Mouse (Mus musculus): ENCODE measurements around the gene Immp2l.
"Not testable (repeated sequence)": the region's sequence is repeated elsewhere in the genome, so short reads cannot be mapped to it uniquely, and the experiment has no call there.

The Immp2l gene

DNA sequence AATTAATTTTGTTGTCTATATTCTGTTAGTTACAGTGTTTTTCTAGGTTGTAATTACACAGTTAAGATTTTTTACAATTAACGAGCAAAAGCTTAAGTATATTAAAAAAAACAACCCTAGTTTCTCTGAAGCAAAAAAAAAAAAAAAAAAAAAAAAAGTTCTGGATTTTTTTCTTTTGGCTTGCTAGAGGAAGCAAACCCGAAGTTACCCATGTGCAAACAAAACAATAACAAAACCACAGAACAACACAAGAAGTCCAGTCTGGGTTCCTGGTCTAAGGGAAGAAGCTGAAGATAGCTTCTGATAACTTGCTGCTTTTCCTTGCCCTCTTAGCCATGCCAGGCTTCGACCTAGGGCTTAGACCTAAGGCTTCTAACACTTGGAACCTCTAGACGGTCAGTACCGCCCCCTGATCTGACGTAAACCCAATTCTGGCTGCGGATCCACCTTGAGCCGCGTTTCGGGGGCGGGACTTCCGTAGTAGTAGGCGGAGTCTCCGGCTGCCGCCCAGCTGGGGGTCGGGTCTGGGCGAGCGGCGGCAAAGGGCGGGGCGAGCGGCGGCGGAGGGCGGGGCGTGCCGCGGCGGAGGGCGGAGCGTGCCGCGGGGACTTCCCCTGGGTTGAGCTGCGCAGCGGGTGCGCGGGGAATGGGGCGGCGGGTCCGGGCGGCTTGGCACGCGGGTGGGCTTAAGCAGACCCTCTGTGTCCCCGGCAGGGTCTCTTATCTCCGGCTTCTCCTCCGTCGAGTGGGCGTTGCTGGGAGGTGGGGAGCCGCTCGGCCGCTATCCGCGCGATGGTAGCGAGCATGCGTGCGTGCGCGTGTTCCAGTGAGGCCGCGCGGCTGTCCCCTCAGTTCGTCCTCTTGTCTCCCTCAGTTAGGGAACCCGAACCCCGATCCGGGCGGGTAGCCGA, at the start of gene Immp2l:
TSS of gene Immp2l (plus strand) at position 580 of the 911 bp plus-strand sequence.
- DNase-seq: peak; percentile 96

DNA sequence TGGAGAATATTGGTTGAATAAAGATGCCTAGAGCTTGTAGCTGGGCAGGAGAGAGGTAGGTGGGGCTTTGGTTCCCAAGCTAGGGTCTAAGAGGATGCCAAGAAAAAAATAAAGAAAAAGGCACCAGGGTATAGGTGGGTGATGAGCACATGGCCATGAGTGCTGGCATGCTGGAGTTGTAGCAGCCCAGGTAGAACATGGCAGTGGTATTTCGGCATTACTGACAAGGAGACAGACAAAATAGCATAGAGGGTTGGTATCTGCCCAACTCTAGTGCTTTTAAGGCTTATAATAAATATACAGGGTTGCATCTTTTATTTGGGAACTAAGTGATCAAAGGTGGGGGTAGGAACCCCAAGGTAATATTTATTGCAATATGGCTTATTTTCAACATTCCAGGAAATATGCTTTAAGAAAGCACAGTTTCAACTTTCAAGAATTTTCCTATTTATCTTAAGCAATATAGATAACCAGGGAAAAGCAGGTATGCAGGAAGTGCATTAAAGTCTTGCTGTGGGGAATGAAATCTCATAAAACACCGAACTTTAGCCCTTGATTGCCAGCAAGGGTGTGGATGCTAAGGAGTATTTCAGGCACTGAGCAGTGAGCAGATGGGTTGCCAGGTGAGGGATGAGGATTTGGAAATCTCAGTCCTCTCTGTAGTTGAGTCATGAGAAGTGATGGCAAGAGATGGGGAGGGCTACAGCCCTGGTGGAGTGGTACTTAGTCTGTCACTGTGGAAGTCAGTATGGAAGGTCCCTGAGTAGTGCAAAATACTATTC, 45.0 kb upstream of the Immp2l start:
- no peak for DNase-seq

DNA sequence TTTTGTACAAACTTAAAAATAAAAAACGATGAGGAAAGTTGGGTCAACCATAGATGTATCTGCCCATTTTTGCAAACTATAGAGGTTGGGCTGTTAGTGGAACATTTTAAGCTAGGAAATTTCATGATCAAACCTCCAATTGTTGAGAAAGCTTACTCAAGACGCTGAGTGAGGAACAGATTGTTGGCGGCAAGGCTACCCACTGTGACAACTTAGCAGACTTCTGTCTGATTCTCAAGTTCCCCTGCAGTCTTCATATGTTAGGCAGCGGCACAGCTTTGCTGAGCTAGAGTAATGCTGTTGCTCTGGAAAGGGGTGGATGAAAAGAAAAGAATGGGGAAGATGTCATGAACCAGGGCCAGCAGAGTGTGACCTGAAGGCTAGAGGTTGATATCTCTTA, 44.2 kb upstream of the Immp2l start:
- DNase-seq: no peak

DNA sequence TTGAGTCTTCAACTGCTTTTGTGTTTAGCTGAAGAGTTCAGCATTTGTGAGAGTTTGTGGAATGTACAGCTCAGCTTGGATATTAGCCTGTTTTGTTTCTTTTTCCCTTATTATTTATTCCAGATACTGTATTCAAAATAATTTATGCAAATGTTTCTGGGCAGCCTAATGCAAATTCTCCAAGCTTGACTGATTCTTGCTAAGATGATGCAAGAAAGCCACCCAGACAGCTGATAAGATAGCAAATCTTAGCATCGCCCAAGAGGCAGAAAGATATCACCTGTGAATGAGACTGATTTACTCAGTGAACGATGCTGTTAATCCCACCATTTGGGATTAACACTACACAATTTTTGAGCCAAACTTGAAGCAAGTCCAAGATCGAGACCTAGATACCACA, 43.7 kb upstream of the Immp2l start:
- DNase-seq: no peak

DNA sequence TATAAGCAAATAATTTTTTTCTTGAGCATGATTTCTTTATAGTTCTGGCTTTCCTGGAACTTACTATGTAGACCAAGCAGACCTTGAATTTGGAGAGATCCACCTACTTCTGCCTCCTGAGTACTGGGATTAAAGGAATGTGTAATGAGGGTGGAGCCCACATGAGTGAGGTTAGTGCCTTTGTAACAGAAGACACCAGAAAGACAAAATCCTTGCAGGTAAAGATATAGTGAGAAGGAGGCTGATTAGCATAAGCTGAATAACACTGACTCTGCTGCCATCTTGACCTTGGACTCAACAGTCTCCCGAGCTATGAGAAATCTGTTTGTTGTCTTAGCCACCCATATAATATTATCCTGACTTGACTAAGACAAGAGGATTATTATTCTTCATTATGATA, 40.9 kb upstream of the Immp2l start:
- DNase-seq: no peak

DNA sequence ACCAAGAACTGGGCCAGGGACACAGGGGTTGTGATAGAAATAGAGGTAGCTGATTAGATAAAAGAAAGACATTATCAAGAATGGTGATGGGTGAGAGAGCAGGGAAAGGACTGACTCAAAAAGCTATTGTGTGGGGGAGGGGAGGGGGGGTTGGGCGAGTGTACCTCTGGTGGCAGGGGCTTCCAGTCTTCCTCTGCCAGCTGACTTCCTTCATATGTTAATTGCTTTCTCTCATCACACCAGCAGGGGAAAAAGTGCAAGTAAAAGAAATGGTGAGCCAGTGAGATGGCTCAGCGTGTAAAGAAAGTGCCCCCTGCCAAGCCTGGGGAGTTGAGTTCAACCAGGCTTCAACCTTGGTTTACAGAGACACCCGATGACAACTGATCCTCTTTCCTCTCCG, 39.2 kb upstream of the Immp2l start:
- no peak for DNase-seq

DNA sequence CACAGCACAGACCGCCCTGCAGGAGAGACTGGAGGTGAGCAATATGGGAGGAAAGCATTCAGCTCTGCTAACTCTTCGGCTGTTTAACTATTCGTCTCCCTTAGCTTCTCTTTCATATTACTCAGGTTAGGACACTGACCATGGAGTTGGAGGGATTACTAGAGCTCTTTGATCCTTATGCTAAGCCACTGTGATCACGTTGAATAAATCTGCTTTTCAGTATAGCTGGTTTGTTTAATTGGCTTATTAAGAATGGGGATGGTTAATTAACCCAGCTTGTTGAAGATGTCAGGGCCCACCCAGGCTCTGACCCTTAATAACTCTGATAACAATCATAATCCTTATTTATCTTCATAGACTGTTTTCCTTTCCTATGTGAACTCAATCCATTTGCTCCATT, 38.1 kb upstream of the Immp2l start:
- no peak for DNase-seq

DNA sequence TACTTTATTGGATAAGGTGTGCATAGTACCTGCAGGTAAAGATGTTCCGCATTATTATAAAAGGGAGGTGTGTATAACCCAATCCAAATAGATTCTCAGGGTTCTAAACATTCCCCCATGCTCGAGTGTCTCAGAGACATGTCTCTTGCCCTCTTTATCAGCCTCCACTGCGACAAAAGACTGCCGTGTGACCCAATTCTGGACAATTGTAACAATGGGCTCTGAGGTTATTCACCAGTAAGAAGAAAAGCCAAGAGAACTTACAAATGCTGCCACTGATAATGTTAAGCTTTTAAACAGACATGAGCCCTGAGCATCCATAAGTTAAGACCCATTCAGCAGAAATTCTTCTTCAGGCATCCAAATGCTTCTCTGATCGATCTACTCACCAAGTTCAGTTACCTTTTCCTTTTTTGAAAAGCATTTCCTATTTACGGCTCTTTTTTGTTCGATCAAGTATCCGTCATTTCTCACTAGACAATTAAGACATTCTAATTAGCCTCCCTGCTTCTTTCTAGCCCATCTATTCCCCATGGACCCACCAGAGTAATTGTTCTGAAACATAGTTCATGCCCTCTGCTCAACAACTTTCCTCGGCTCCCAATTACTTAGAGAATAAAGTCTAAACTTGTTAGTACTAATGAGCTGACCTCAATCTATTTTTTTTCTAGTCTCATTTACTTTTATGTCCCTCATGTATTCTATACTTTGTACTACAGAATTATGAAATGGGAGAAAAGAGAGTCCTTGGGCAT, 35.4 kb upstream of the Immp2l start:
- DNase-seq: no peak

DNA sequence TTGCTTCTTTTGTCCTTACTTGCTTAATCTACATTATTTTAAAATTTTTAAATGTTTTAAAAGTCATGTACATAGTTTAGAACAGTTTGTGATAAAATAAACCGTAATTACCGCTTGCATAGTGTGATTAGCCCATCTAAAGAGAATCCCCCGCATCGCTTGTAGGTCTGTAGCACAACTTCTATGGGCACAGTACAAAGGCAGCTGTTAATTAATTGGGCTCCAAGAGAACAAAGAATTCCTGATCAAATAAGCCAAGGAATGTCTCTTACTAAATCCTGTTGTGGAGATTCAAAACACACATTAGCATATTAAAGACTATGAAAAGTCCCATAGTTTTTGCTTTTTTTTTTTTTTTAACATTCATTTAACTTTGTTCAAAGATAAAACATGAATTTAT, 32.2 kb upstream of the Immp2l start:
- DNase-seq: no peak

DNA sequence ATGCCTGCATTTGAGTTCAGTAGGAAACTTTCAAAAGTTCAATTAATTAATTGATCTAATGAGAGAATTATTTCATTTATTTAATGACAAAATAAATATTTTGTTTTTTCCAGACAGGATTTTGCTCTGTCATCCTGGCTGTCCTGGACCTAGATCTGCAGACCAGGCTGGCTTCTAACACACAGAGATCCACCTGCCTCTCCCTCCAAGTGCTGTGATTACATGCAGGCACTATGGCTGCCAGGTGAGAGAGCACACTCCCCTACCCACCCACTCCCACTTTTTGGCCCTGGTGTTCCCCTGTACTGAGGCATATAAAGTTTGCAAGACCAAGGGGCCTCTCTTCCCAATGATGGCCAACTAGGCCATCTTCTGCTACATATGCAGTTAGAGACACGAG, 31.7 kb upstream of the Immp2l start:
- not testable (repeated sequence) for DNase-seq

DNA sequence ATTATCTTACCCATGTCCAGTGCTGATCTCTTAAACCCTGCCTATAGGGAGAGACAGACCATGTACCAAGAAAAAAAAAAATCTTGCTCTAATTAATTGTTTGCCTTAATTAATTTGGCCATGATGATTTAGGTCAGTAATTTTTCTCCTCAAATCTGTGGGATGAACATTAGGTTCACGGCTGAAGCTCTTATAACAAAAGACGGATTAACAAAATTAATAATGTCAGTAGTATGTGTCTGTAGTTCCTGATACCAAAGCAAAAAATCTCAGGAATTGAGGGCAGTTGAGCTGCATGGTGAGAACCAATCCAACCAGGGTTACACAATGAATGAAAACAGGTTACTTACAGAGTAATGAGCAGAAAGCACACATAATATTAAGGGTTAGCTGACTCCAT, 29.0 kb upstream of the Immp2l start:
- DNase-seq: no peak

DNA sequence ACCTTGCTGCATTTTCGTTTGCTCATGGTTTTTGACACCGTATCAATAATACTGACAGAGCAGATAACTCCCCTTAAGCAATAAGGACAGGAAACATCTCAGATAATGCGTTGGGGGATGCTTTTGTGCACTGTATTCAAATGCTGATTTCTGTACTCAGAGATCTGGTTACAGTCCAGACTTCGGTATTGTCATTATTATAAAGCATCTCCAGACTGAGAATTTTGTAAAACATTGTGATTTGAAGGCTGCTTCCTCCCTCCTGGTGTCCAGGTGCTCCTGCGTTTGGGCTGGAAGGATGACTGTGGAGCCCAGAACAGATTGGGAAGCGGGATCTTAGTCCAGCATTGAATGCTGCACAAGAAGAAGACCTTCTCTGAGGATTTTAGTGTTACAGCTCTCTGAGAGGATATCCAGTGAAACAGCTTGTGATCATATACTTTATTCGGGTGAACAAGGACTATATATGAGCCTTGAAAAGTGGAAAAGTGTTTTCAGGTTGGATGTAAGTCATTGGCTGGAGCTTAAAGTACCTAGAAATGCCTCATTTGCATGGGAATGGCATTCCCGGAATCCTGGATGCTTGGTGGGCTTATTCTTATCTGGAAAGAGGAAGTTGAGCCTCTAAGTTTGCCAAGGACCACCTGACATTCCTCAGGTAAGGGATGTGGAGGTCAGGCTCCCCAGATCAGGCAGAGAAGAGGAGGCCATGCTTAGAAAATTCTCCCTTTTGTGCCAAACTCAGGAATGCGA, 28.1 kb upstream of the Immp2l start:
- no peak for DNase-seq

DNA sequence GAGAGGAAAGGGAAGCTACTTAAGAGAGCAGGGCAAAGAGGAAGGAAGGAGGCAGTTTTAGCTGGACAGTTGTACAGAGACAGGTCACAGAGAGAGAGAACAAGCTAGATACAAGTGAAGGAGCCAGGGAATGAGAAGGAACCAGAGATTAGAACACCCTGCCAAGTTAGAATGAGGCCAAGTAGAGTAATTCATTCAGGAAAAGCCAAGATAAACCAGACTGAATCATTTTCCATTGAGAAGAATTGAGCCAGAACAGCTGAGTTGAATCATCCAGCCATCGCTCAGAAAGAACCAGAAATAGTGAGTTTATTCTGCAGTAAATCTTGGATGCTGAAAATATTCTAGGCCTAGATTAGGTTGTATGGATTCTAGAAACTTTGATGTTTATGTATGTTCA, 1.4 kb upstream of the Immp2l start:
- DNase-seq: no peak

DNA sequence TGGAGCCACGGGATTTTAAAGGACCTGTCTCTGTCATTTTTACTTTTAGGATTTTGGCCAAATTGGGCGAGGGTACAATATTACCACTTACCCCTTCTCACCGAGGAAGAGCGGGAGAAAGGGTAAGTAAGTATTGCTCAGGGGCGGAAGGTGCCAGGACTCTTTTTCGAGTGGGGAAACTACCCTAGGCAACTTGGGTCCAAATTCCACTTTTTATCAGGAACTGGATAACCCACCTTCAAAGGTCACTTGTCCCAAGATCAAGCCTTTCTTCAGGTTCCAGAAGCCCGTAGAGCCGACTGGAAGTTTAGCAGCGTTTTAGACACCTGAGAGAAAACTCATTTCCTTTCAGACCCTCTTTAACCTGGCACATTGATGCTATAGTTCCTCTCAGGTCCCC, 622 bp downstream of the Immp2l start:
- DNase-seq: no peak

DNA sequence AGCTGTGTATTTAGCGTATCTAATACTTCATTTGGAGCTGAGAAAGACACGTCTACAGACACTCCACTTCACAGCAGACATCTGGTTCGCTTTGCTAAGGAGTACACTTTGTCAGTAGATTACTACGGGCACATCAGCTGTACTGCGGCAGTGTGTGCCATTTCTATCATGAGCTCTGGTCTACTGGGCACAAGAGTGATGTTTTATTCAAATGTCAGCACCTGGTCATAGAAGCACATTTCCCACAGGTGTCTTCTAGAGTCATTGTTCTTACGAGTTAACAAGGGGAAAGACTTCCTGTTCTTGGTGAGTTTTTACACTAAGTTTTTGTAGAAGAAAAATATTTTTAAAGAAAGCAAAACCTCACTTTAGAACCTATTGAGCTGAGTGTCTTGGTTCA, 3.6 kb downstream of the Immp2l start:
- no peak for DNase-seq

DNA sequence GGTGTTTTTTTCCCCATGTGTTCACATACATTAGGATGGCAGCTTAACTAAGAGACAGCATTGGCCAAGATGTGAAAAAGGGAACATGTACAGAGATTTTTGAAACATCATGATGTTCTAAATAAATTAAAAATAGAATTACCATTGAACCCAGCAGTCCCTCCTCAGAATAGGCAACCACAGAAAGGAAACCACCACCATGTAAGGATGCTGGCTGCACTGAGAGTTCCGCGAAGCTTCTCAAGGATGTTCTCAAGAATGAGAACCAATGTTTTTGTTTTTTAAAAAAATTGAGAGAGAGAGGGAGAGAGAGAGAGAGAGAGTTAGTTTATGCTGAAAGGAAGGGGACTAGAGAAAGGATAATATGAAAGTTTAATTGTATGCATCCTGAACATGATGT, 7.2 kb downstream of the Immp2l start:
- DNase-seq: no peak

DNA sequence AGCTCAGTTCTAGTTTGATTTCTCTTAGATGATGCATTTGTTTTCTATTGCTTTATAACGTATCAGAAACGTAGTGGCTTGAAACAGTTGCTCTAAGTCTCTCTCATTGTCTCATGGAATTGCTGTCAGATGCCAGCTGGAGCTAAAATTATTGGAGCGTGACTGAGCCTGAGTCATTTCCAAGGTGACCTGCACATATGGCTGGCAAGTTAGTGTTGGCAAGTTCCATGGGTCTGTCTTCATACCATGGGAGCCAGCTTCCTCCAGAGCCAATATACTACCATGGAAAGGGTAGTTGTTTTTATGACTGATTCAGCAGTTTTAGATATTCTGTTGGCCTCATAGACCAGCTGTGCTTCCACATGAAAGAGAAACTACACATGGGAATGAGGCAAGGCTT, 9.3 kb downstream of the Immp2l start:
- DNase-seq: peak in 1 of 2 experiments; percentile 34

DNA sequence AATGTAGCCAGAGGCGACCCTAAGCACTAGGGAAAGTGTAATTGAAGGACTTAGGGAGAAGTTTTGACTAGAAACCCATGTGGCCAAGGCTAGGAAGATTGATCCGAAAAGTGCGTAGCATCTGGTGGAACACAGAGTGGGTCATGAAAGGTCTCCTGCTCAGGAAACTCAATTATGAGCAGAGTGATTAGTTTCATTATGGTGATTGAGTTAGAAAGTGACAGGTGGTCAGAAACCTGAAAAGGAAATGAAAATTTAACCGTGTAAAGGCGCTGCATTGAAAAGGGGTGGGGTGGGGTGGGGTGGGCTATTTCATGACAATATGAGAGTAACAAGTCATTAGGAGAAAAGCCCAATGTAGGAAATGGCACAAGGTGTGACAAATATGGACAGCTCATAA, 15.9 kb downstream of the Immp2l start:
- DNase-seq: no peak

DNA sequence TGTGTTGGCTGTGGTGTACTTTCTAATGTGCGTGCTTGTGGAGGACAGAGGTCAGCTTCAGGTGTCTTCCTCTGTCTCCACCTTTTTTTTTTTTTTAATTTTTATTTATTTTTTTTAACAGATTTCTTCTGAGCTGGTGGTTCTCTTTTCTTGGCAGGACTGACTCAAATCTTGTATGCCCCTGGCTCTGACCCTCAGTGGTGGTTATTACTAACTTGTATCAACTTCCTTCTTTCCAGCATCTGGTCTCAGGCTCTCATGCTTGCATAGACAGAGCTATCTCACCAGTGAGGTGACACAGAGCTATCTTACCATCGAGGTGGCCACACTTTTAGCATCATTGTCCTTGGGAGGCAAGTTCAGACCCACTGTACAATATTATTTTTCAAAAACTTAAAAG, 17.8 kb downstream of the Immp2l start:
- no peak for DNase-seq

DNA sequence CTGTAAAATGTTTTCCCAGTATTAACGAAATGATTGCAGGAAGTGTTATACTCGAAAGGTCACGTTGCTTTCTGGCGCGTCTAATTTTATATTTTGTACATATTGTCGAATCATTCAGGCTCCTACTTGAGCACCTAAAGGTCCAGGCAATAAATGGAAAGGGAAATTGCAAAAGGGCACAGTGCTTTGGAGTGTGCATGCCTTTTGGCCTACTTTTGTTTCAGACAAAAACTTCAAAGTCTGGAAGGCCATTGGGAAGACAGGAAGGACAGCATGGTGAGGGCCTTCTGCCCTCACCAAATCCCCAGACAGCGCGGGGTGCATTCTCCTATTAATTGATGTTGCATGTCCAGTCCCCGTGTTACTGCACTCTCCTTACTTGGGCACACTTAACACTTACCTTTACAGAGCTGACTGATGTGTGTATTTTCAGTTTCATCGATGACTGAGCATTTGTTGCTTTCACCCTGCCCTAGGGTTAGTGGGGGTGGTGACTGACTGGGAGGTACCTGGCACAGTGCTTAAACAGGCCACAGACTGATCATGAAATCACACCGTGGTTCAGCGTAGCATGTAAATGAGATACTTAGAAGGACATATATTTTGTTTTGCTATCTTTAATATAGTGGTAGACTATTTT, 20.7 kb downstream of the Immp2l start:
- DNase-seq: no peak

DNA sequence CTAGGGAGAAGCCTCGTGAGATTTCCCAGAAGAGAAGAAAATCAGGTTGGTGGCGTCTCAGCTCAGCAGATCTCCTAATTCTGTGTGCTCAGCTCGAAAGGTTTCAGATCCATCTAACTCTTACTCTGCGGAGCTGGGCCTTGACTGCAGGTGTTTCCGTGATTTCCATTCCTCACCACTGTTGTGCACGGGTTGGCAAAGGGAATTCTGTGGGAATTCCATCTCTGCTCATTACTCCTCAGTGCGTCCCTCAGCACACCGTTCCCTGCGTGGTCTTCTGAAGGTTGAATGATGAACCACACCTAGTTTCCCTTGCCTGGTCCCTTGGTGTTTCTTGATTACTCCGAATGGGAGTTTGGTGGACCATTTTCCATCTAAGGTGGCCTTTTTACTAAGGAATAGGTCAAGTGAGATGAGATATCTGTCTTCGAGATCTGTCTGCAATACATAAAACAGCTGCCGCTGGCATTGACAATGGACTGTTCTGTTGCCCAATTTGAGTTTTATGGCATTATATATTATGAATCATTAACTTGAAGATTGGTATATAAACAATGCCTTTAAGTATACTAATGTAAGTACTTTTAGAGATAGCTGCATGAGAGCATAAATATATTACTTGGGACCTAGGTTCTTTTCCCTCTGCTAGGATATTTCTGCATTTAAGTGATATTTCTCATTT, 23.3 kb downstream of the Immp2l start:
- DNase-seq: no peak

DNA sequence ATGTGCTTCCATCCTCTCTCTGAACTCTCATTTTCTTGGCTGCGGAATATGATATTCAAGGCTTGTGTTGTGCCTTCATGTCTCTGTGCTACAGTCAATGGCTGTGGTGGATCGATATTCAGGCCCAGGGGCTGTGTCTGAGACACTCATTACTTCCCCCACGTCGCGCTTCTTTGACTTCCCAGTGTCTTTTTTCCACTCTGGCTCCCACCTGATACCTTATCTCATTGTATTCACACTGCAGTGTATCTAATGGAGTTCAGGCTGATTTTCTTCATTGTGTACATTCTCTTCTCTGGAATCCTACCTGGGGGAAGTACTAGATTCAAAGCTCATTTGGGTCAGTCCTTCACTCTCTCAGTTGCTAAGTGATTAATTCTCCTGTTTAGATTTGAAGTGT, 27.1 kb downstream of the Immp2l start:
- no peak for DNase-seq
